Mouse (Mus musculus): Measurements from ENCODE around the gene Eya3.
A peak's percentile ranks its signal among the peaks of the same experiment; 100 is the strongest.

GRCm38 (mm10) chr4:132732148-132732684, 93.4 kb downstream of the Eya3 start, which contains the start of gene Xkr8:
- TF ChIP-seq CTCF (IDR thresholded peaks at IDR 0.05; ENCODE audit: low read depth) (peak; percentile 36), EP300 (IDR thresholded peaks at IDR 0.05; ENCODE audit: low read depth) (no peak)

Measured in liver, embryonic 14.5 days (tissue).